In the genomic region with DNA sequence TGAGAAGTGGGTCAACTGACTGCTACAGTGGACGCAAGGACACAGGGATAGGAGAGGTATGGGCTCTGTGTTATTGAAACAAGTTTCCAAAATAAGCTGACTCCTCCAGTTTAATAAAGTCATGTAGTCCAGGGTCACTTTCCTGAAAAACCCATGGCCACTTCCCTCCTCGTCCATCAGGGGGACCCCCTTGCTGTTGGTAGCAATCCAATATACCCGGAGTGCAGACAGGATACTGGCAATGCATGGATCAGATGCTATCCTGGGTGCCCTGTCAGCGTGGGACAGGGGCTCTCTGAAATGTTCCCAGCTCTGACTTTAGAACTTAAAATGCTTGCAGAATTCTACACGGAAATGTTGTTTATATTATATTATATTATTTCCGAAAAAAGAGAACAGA, we compare ENCODE assay signal across 10 mouse cellular contexts. TPM values are rescaled to one million over a fixed set of nuclear protein-coding genes. Genes with fewer than 3 reads are reported as not detected.
DNase-seq lines count a peak whose midpoint lies in the region; ATAC-seq lines count a peak whose summit lies in the region.
"Had no signal": no experiment of that assay in that cellular context is flagged by ENCODE, and none has a peak within 500 bp of the region (broad histone marks: within the 10 kb centered on the region; RNA-seq: fewer than 3 reads in every experiment).

No protein-coding gene starts in this region.

- H3K9ac ChIP-seq in hindbrain, embryonic 14.5 days = no peak overlapping the region
- H3K9ac ChIP-seq in midbrain, embryonic 11.5 days (ENCODE audit: low read length) = no peak overlapping the region
- H3K9ac ChIP-seq: stomach, embryonic 15.5 days had no signal

- H3K4me2 ChIP-seq in hindbrain, embryonic 14.5 days (replicated peaks) = no peak overlapping the region
- no peak overlapping the region for H3K4me2 ChIP-seq in midbrain, embryonic 11.5 days
- H3K4me2 ChIP-seq: stomach, embryonic 15.5 days had no signal

- no peak overlapping the region for H3K27ac ChIP-seq in hindbrain, embryonic 10.5 days
- no peak overlapping the region for H3K27ac ChIP-seq in hindbrain, embryonic 14.5 days
- H3K27ac ChIP-seq in midbrain, embryonic 11.5 days (ENCODE audit: low read depth, low read length) = no peak overlapping the region
- no peak overlapping the region for H3K27ac ChIP-seq in midbrain, embryonic 10.5 days (replicated peaks)
- H3K27ac ChIP-seq: stomach, embryonic 15.5 days had no signal

- H3K4me1 ChIP-seq in hindbrain, embryonic 10.5 days (replicated peaks) = peaks cover 3% of the 10 kb centered on the region; the same call in 1 of the 2 replicates
- H3K4me1 ChIP-seq in hindbrain, embryonic 14.5 days (replicated peaks; ENCODE audit: control insufficient read depth, insufficient read depth, low read length) = no peaks in the 10 kb centered on the region
- peaks cover 3% of the 10 kb centered on the region; the same call in 1 of the 2 replicates for H3K4me1 ChIP-seq in midbrain, embryonic 11.5 days (ENCODE audit: control insufficient read depth, insufficient read depth, low read length)
- peaks cover 13% of the 10 kb centered on the region for H3K4me1 ChIP-seq in midbrain, embryonic 10.5 days
- H3K4me1 ChIP-seq: stomach, embryonic 15.5 days had no signal

- peaks cover 32% of the 10 kb centered on the region for H3K36me3 ChIP-seq in hindbrain, embryonic 10.5 days
- H3K36me3 ChIP-seq in hindbrain, embryonic 14.5 days (replicated peaks; ENCODE audit: control insufficient read depth, insufficient read depth) = peaks cover 15% of the 10 kb centered on the region
- H3K36me3 ChIP-seq in midbrain, embryonic 11.5 days (ENCODE audit: control insufficient read depth, insufficient read depth, low read length) = 0 out of 2 replicates have a peak, but pooled peaks cover 6% of the 10 kb centered on the region
- H3K36me3 ChIP-seq in midbrain, embryonic 10.5 days = peaks cover 26% of the 10 kb centered on the region
- H3K36me3 ChIP-seq: stomach, embryonic 15.5 days had no signal

- H3K9me3 ChIP-seq in hindbrain, embryonic 10.5 days = no peaks in the 10 kb centered on the region
- H3K9me3 ChIP-seq in hindbrain, embryonic 14.5 days (ENCODE audit: control insufficient read depth, low read length) = no peaks in the 10 kb centered on the region
- no peaks in the 10 kb centered on the region for H3K9me3 ChIP-seq in midbrain, embryonic 11.5 days (ENCODE audit: control insufficient read depth, low read length)
- no peaks in the 10 kb centered on the region for H3K9me3 ChIP-seq in midbrain, embryonic 10.5 days (replicated peaks)
- H3K9me3 ChIP-seq: stomach, embryonic 15.5 days had no signal

- WGBS in hindbrain, embryonic 10.5 days = 49% methylated on average over 6 of the region's 6 CpGs
- WGBS in hindbrain, embryonic 14.5 days = 43% methylated on average over 6 of the region's 6 CpGs
- WGBS in midbrain, embryonic 11.5 days = 48% methylated on average over 6 of the region's 6 CpGs
- WGBS in midbrain, embryonic 10.5 days = 49% methylated on average over 6 of the region's 6 CpGs

- no peak for ATAC-seq in hindbrain, embryonic 14.5 days (ENCODE audit: low FRiP score)
- ATAC-seq in midbrain, embryonic 11.5 days (ENCODE audit: low FRiP score) = peak; percentile 71; the same call in 1 of the 2 replicates
- ATAC-seq in megakaryocyte-erythroid progenitor cell, adult 5-6 weeks (replicated peaks; ENCODE audit: low FRiP score, low TSS enrichment, poor library complexity, severe bottlenecking) = 0 out of 2 replicates have a peak, but pooled peaks have one; percentile 37

- peak; percentile 31 for DNase-seq in hindbrain, embryonic 10.5 days (ENCODE audit: low spot score)
- no peak for DNase-seq in hindbrain, embryonic 14.5 days (ENCODE audit: low spot score)
- DNase-seq in midbrain, embryonic 11.5 days (ENCODE audit: low spot score, missing footprints) = no peak
- DNase-seq in midbrain, embryonic 10.5 days (ENCODE audit: low spot score) = no peak
- DNase-seq in R1 (ENCODE audit: low read depth, low spot score) = peak; percentile 39
- no peak for DNase-seq in natural killer cell, adult 2 months (ENCODE audit: low spot score in 2 of 2)
- no peak for DNase-seq in spleen, postnatal 14 days (ENCODE audit: low spot score in 2 of 2)
- DNase-seq: cerebellum, adult 11-12 months had no signal

- no peak overlapping the region for H3K4me3 ChIP-seq in hindbrain, embryonic 10.5 days
- H3K4me3 ChIP-seq in hindbrain, embryonic 14.5 days (replicated peaks; ENCODE audit: low read length) = no peak overlapping the region
- H3K4me3 ChIP-seq in midbrain, embryonic 11.5 days (ENCODE audit: low read depth, low read length) = no peak overlapping the region
- H3K4me3 ChIP-seq in midbrain, embryonic 10.5 days = no peak overlapping the region
- H3K4me3 ChIP-seq: stomach, embryonic 15.5 days had no signal

- H3K27me3 ChIP-seq in hindbrain, embryonic 10.5 days (ENCODE audit: insufficient read depth, poor library complexity, severe bottlenecking) = no peaks in the 10 kb centered on the region
- H3K27me3 ChIP-seq in hindbrain, embryonic 14.5 days (ENCODE audit: control insufficient read depth, insufficient read depth, low read length) = no peaks in the 10 kb centered on the region
- H3K27me3 ChIP-seq in midbrain, embryonic 11.5 days (ENCODE audit: control insufficient read depth, insufficient read depth, low read length) = no peaks in the 10 kb centered on the region
- no peaks in the 10 kb centered on the region for H3K27me3 ChIP-seq in midbrain, embryonic 10.5 days (ENCODE audit: low read depth, poor library complexity, severe bottlenecking)
- H3K27me3 ChIP-seq: stomach, embryonic 15.5 days had no signal

RNA-seq across cellular contexts. Expression of gene Fryl, which starts 34.0 kb away (rescaled TPM):
- 29.4 and 30.7 TPM in 2 replicates for polyA plus RNA-seq in hindbrain, embryonic 10.5 days (2016; fragmentation: Nextera tagmentation; extraction: Ambion mirVana)
- 40.7 and 45.2 TPM in 2 replicates for polyA plus RNA-seq in hindbrain, embryonic 14.5 days (2014; fragmentation: Nextera tagmentation; extraction: Ambion mirVana)
- 39.0 and 42.5 TPM in 2 replicates for polyA plus RNA-seq in midbrain, embryonic 11.5 days (2014; fragmentation: Nextera tagmentation; extraction: Ambion mirVana)
- polyA plus RNA-seq in midbrain, embryonic 10.5 days (2016; fragmentation: Nextera tagmentation; extraction: Ambion mirVana) = 23.7 and 30.8 TPM in 2 replicates
- total RNA-seq in megakaryocyte-erythroid progenitor cell, adult 5-6 weeks (2014; fragmentation: Nextera tagmentation) = 96.9 and 132 TPM in 2 replicates
- 45.9 and 90.8 TPM in 2 replicates for total RNA-seq in megakaryocyte-erythroid progenitor cell, adult 5-6 weeks (2017)

Comparison
In these comparisons a context has a peak if more than half of its experiments do, and no peak if none do; other contexts are left out.
1. DNase-seq: peak in hindbrain, embryonic 10.5 days (single experiment) and R1 (single experiment); none in hindbrain, embryonic 14.5 days (single experiment), midbrain, embryonic 11.5 days (single experiment), midbrain, embryonic 10.5 days (single experiment), natural killer cell, adult 2 months (0 of 2) and spleen, postnatal 14 days (0 of 2).